Mouse (Mus musculus): Measurements from ENCODE around the gene Tjp2.

DNA sequence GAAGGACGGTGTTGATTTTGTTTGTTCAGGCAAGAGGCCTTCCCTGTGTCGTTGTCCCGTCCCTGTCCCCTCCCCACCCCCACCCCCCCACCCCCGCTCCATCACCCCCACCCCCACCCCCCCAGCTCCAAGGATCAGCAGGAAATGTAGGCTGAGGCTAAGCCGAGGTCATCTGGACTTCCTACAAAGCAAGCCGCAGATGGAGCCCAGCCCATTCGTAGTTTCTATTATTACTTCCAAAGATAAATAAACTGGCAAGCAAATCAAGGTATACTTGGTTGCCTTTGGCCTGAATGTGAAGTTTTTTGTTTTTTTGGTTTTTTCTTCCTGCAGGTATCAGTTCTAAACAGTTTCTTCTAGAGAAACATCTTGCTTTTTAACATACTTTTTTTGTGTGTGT lies 29.6 kb downstream of the Tjp2 start:
- TF ChIP-seq CTCF (IDR thresholded peaks at IDR 0.05; ENCODE audit: extremely low read depth, insufficient read depth, low read length) (no peak), POLR2A (IDR thresholded peaks at IDR 0.05; ENCODE audit: extremely low read depth, insufficient read depth, low read length) (no peak)
